Mouse (Mus musculus) mouse trophoblast stem cell (cell line): ENCODE measurements around the gene Jakmip3.

Experiments used
- in situ Hi-C, 2 experiments: fragments of 300-500 bp; cut with MseI, MboI; formaldehyde crosslinking; loops; 2 replicates in 1 of 2; 3 replicates in 1 of 2; pipeline ENCODE4 v1.15.1; 2025

The Jakmip3 gene

GRCm38 (mm10) chr7:138945668-138946067 is 5.1 kb downstream of the Jakmip3 start:
- in situ Hi-C loops: no loop called here

GRCm38 (mm10) chr7:138947741-138948140 is 7.2 kb downstream of the Jakmip3 start:
- in situ Hi-C loops: no loop called here

- in situ Hi-C loops: no loop called here
Observed at GRCm38 (mm10) chr7:138948309-138948708, 7.8 kb downstream of the Jakmip3 start.

- in situ Hi-C loops: no loop called here
Observed at GRCm38 (mm10) chr7:138955787-138956186, 15.3 kb downstream of the Jakmip3 start.

- in situ Hi-C loops: no loop called here
Observed at GRCm38 (mm10) chr7:138957106-138957505, 16.6 kb downstream of the Jakmip3 start.

- in situ Hi-C loops: no loop called here
Observed at GRCm38 (mm10) chr7:138959747-138960146, 19.2 kb downstream of the Jakmip3 start.

- in situ Hi-C loops: no loop called here
Observed at GRCm38 (mm10) chr7:138963756-138964155, 23.2 kb downstream of the Jakmip3 start.

- in situ Hi-C loops: no loop called here
Observed at GRCm38 (mm10) chr7:138968010-138968620, 27.6 kb downstream of the Jakmip3 start.

GRCm38 (mm10) chr7:138977510-138977909 is 37.0 kb downstream of the Jakmip3 start:
- in situ Hi-C loops: no loop called here

- in situ Hi-C loops: no loop called here
Observed at GRCm38 (mm10) chr7:138984576-138984975, 44.0 kb downstream of the Jakmip3 start.

- in situ Hi-C loops: no loop called here
Observed at GRCm38 (mm10) chr7:138989156-138989555, 48.6 kb downstream of the Jakmip3 start.

- in situ Hi-C loops: no loop called here
Observed at GRCm38 (mm10) chr7:139002692-139003091, 62.2 kb downstream of the Jakmip3 start.

GRCm38 (mm10) chr7:139003250-139003649 is 62.7 kb downstream of the Jakmip3 start:
- in situ Hi-C loops: no loop called here

- in situ Hi-C loops: no loop called here
Observed at GRCm38 (mm10) chr7:139009786-139010502, 69.4 kb downstream of the Jakmip3 start.

GRCm38 (mm10) chr7:139011027-139011426 is 70.5 kb downstream of the Jakmip3 start:
- in situ Hi-C loops: no loop called here

GRCm38 (mm10) chr7:139011586-139011985 is 71.1 kb downstream of the Jakmip3 start:
- in situ Hi-C loops: no loop called here

GRCm38 (mm10) chr7:139012767-139013369 is 72.3 kb downstream of the Jakmip3 start:
- in situ Hi-C loops: no loop called here

GRCm38 (mm10) chr7:139015143-139015542 is 74.6 kb downstream of the Jakmip3 start:
- in situ Hi-C loops: no loop called here

- in situ Hi-C loops: no loop called here
Observed at GRCm38 (mm10) chr7:139016288-139016687, 75.8 kb downstream of the Jakmip3 start.

GRCm38 (mm10) chr7:139017249-139017903 is 76.8 kb downstream of the Jakmip3 start:
- in situ Hi-C loops: no loop called here

- in situ Hi-C loops: no loop called here
Observed at GRCm38 (mm10) chr7:139020884-139021283, 80.4 kb downstream of the Jakmip3 start.

- in situ Hi-C loops: no loop called here
Observed at GRCm38 (mm10) chr7:139021326-139021725, 80.8 kb downstream of the Jakmip3 start.
